21 mouse cellular contexts compared by ENCODE assay signal in the genomic region with DNA sequence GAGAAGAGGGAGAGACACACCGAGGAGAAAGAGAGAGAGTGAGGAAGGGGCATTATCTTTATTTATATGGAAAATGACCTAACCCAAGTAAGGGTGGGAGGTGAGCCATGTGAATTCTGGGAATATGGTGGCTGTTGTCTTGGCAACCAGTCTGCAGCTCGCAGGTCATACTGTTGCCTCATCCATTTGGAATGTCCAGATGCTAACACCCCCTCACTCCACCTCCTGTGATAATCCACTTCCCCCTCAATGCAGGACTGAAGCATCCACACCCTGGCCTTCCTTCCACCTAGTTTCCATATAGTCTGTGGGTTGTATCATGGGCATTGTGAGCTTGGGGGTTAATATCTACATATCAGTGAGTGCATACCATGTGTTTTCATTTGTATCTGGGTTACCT. TPM values are rescaled to one million over a fixed set of nuclear protein-coding genes. Genes with fewer than 3 reads are reported as not detected.
"Had no signal": no experiment of that assay in that cellular context is flagged by ENCODE, and none has a peak within 500 bp of the region (broad histone marks: within the 10 kb centered on the region; RNA-seq: fewer than 3 reads in every experiment).

No protein-coding gene starts in this region.

- ATAC-seq: midbrain, embryonic 16.5 days had no signal

- DNase-seq: lung, adult 18-20 months; lung, embryonic 14.5 days; lung, postnatal 10 days; lung, postnatal 4 days; midbrain, embryonic 14.5 days; retina, postnatal 1 day; right cerebral cortex, adult 18-20 months; thymus, adult 2 months; thymus, postnatal 25 days; thymus, postnatal 4 days had no signal

- H3K4me2 ChIP-seq: lung, embryonic 14.5 days; midbrain, embryonic 12.5 days; neural tube, embryonic 13.5 days; neural tube, embryonic 15.5 days; stomach, embryonic 15.5 days had no signal

- H3K9me3 ChIP-seq: midbrain, embryonic 10.5 days; midbrain, embryonic 12.5 days; neural tube, embryonic 13.5 days; neural tube, embryonic 15.5 days; stomach, embryonic 15.5 days had no signal

- H3K36me3 ChIP-seq: midbrain, embryonic 10.5 days; midbrain, embryonic 12.5 days; neural tube, embryonic 13.5 days; neural tube, embryonic 15.5 days; stomach, embryonic 15.5 days had no signal

- H3K27me3 ChIP-seq: midbrain, embryonic 12.5 days; neural tube, embryonic 13.5 days; neural tube, embryonic 15.5 days; stomach, embryonic 15.5 days had no signal

- H3K4me1 ChIP-seq: midbrain, embryonic 10.5 days; midbrain, embryonic 12.5 days; neural tube, embryonic 13.5 days; neural tube, embryonic 15.5 days; stomach, embryonic 15.5 days had no signal

- H3K27ac ChIP-seq: midbrain, embryonic 10.5 days; midbrain, embryonic 12.5 days; neural tube, embryonic 13.5 days; neural tube, embryonic 15.5 days; stomach, embryonic 15.5 days; stomach, postnatal 0 days had no signal

- H3K4me3 ChIP-seq: midbrain, embryonic 10.5 days; midbrain, embryonic 12.5 days; myocyte; neural tube, embryonic 13.5 days; neural tube, embryonic 15.5 days; stomach, embryonic 15.5 days had no signal

- H3K9ac ChIP-seq: lung, embryonic 14.5 days; midbrain, embryonic 12.5 days; neural tube, embryonic 13.5 days; neural tube, embryonic 15.5 days; stomach, embryonic 15.5 days had no signal

RNA-seq across cellular contexts. Expression of a gene that starts 21.2 kb away (rescaled TPM):
- polyA plus RNA-seq: lung, embryonic 14.5 days; lung, embryonic 16.5 days; midbrain, embryonic 10.5 days; midbrain, embryonic 12.5 days; midbrain, embryonic 14.5 days; midbrain, embryonic 16.5 days; myocyte; neural tube, embryonic 11.5 days; neural tube, embryonic 13.5 days; neural tube, embryonic 15.5 days; stomach, embryonic 15.5 days; stomach, postnatal 0 days; thymus, adult 2 months; urinary bladder, adult 2 months had no signal
